Mouse (Mus musculus) stomach, embryonic 16.5 days (tissue): ENCODE results near the gene Atp4a. TPM values are rescaled to one million over a fixed set of nuclear protein-coding genes. Genes with fewer than 3 reads are reported as not detected.

Experiments used
- ATAC-seq: fragments of 200-750 bp; cut with Nextera tagmentation; 2 replicates; pipeline ENCODE4 v1.8.0; 2017; ENCODE audit warnings: moderate number of reproducible peaks, moderate TSS enrichment; ENCODE audit not compliant: insufficient read depth, low FRiP score
- H3K27ac ChIP-seq: fragments of 300-500 bp; sonication (generic); 2 replicates; pipeline ENCODE4 v1.5.1; 2014; ENCODE audit warnings: low read length
- H3K27me3 ChIP-seq: fragments of 300-500 bp; sonication (generic); 2 replicates; pipeline ENCODE4 v1.6.1; 2014; ENCODE audit warnings: low read length, control low read depth, mixed read lengths; ENCODE audit not compliant: control insufficient read depth, insufficient read depth
- H3K36me3 ChIP-seq: fragments of 300-500 bp; sonication (generic); 2 replicates; pipeline ENCODE4 v1.6.1; 2014; ENCODE audit warnings: low read length; ENCODE audit not compliant: control insufficient read depth, insufficient read depth
- H3K4me1 ChIP-seq: fragments of 300-500 bp; sonication (generic); 2 replicates; pipeline ENCODE4 v1.6.1; 2014; ENCODE audit warnings: low read length, control low read depth, mixed read lengths; ENCODE audit not compliant: control insufficient read depth, insufficient read depth
- H3K4me2 ChIP-seq: fragments of 300-500 bp; sonication (generic); 2 replicates; pipeline ENCODE4 v1.6.1; 2014; ENCODE audit warnings: low read depth, low read length, mixed read lengths
- H3K4me3 ChIP-seq: fragments of 300-500 bp; sonication (generic); replicated peaks from 2 replicates; pipeline ENCODE4 v1.5.1; 2014; ENCODE audit warnings: mild to moderate bottlenecking, low read length
- H3K9ac ChIP-seq: fragments of 300-500 bp; sonication (generic); 2 replicates; pipeline ENCODE4 v1.6.1; 2014; ENCODE audit warnings: low read length
- H3K9me3 ChIP-seq: fragments of 300-500 bp; sonication (generic); replicated peaks from 2 replicates; pipeline ENCODE4 v1.6.1; 2016; ENCODE audit warnings: low read length, control low read depth; ENCODE audit not compliant: control insufficient read depth
- WGBS: fragments of 180-500 bp; shearing (Covaris S2); extraction: QIAGEN DNeasy Blood & Tissue Kit; methylation state at CpG from one replicate; pipeline ENCODE4 v1.1.7; 2014; 5-methylcytosine and 5-hydroxymethylcytosine counted together
- polyA plus RNA-seq: library from polyadenylated mRNA; unstranded; fragments of >200 nt; fragmentation: Nextera tagmentation; extraction: Ambion mirVana; gene quantifications from 2 replicates; pipeline ENCODE4 v1.2.1, GENCODE M21; 2015

Gene Atp4a
- polyA plus RNA-seq, 1 experiment from 2014 or later, result 22.3 TPM

DNA sequence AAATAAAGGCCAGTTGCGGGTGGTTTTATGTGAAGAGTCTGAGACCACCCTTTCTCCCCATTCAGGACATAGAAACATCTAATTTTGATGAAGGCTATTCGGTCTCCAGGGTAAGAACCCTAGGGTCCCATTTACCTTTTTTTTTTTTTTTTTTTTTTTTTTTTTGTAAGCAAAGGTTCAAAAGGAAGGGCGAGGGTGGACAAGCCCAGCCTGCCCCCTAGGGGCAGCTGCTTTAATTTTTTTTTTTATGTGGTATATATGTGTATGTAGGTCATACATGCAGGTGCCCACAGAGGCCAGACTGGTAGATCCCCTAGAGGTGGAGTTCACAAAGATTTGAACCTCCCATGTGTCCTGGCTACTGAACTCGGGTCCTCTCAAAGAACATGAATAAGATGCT, 54.4 kb downstream of the Atp4a start:
- ATAC-seq, result no peak
- Histone ChIP-seq H3K4me2 (no peak overlapping the region), H3K4me1 (no peaks in the 10 kb centered on the region), H3K27ac (no peak overlapping the region), H3K9ac (no peak overlapping the region), H3K9me3 (no peaks in the 10 kb centered on the region), H3K36me3 (no peaks in the 10 kb centered on the region), H3K4me3 (no peak overlapping the region), H3K27me3 (no peaks in the 10 kb centered on the region)
- 91% methylated on average over 4 of the region's 4 CpGs for WGBS

GRCm38 (mm10) chr7:30769236-30769635, 57.2 kb downstream of the Atp4a start:
- 23% methylated on average over 9 of the region's 9 CpGs for WGBS
- Histone ChIP-seq H3K9me3 (no peaks in the 10 kb centered on the region), H3K36me3 (no peaks in the 10 kb centered on the region), H3K4me3 (no peak overlapping the region), H3K27me3 (no peaks in the 10 kb centered on the region), H3K27ac (peak overlapping the region; percentile 28), H3K9ac (0 out of 2 replicates have a peak overlapping the region, but pooled peaks have one; percentile 12), H3K4me2 (no peak overlapping the region), H3K4me1 (no peaks in the 10 kb centered on the region)
- peak; percentile 77 for ATAC-seq

Other genes with a start within 250 kb of the Atp4a start
- gene Prodh2, start 218.6 kb upstream of the Atp4a start, polyA plus RNA-seq, result 3.6 and 4.0 TPM in 2 replicates
- 5.6 and 5.7 TPM in 2 replicates for gene Arhgap33, start 177.1 kb upstream of the Atp4a start, polyA plus RNA-seq
- 69.8 and 72.4 TPM in 2 replicates for gene Hspb6, start 160.0 kb upstream of the Atp4a start, polyA plus RNA-seq
- gene Proser3, start 159.9 kb upstream of the Atp4a start, polyA plus RNA-seq, result 10.3 and 12.6 TPM in 2 replicates
- gene Lin37, start 152.4 kb upstream of the Atp4a start, polyA plus RNA-seq, result 53.8 and 58.5 TPM in 2 replicates
- 73.4 and 80.7 TPM in 2 replicates for gene U2af1l4, start 148.9 kb upstream of the Atp4a start, polyA plus RNA-seq
- gene Gm49396, start 148.9 kb upstream of the Atp4a start, polyA plus RNA-seq, result 12.6 and 14.6 TPM in 2 replicates
- 137 and 156 TPM in 2 replicates for gene Psenen, start 148.6 kb upstream of the Atp4a start, polyA plus RNA-seq
- gene Igflr1, start 146.8 kb upstream of the Atp4a start, polyA plus RNA-seq, result 3.6 and 4.1 TPM in 2 replicates
- gene Kmt2b, start 123.5 kb upstream of the Atp4a start, polyA plus RNA-seq, result 6.5 and 7.9 TPM in 2 replicates
- 1.3 and 1.4 TPM in 2 replicates for gene Zbtb32, start 113.3 kb upstream of the Atp4a start, polyA plus RNA-seq
- 4.7 and 9.5 TPM in 2 replicates for gene Upk1a, start 99.4 kb upstream of the Atp4a start, polyA plus RNA-seq
- gene Cox6b1, start 86.1 kb upstream of the Atp4a start, polyA plus RNA-seq, result 1,000 and 1,051 TPM in 2 replicates
- gene Etv2, start 76.4 kb upstream of the Atp4a start, polyA plus RNA-seq, result 0.13 TPM in 1 of 2 replicates, not detected in the other
- gene Rbm42, start 61.9 kb upstream of the Atp4a start, polyA plus RNA-seq, result 78.5 and 83.7 TPM in 2 replicates
- gene Haus5, start 47.2 kb upstream of the Atp4a start, polyA plus RNA-seq, result 36.9 and 41.7 TPM in 2 replicates
- not detected in 2 replicates for gene Pmis2, start 40.6 kb upstream of the Atp4a start, polyA plus RNA-seq
- gene 2200002J24Rik, start 13.3 kb upstream of the Atp4a start, polyA plus RNA-seq, result 5.5 and 6.2 TPM in 2 replicates
- gene Tmem147, start 17.3 kb downstream of the Atp4a start, polyA plus RNA-seq, result 215 and 232 TPM in 2 replicates
- 0.28 and 0.40 TPM in 2 replicates for gene Gapdhs, start 31.5 kb downstream of the Atp4a start, polyA plus RNA-seq
- 62.5 and 98.8 TPM in 2 replicates for gene Sbsn, start 39.3 kb downstream of the Atp4a start, polyA plus RNA-seq
- 391 and 628 TPM in 2 replicates for gene Dmkn, start 51.5 kb downstream of the Atp4a start, polyA plus RNA-seq
- 767 and 1,136 TPM in 2 replicates for gene Krtdap, start 75.7 kb downstream of the Atp4a start, polyA plus RNA-seq
- 8.2 and 11.6 TPM in 2 replicates for gene Ffar2, start 111.6 kb downstream of the Atp4a start, polyA plus RNA-seq
- 0.44 and 0.47 TPM in 2 replicates for gene Ffar3, start 144.0 kb downstream of the Atp4a start, polyA plus RNA-seq
- gene Ffar1, start 149.4 kb downstream of the Atp4a start, polyA plus RNA-seq, result 0.17 TPM in 2 replicates
- 0.08 and 0.29 TPM in 2 replicates for gene Cd22, start 168.1 kb downstream of the Atp4a start, polyA plus RNA-seq
- gene Mag, start 202.7 kb downstream of the Atp4a start, polyA plus RNA-seq, result 0.35 and 0.45 TPM in 2 replicates
- not detected in 2 replicates for gene Hamp2, start 212.5 kb downstream of the Atp4a start, polyA plus RNA-seq
- 0.90 and 1.1 TPM in 2 replicates for gene Hamp, start 231.8 kb downstream of the Atp4a start, polyA plus RNA-seq
- gene Usf2, start 244.6 kb downstream of the Atp4a start, polyA plus RNA-seq, result 12.8 and 16.0 TPM in 2 replicates